Mouse (Mus musculus): Measurements from ENCODE around the gene Depdc5. TPM values are rescaled to one million over a fixed set of nuclear protein-coding genes. Genes with fewer than 3 reads are reported as not detected.
"Not testable (repeated sequence)": the region's sequence is repeated elsewhere in the genome, so short reads cannot be mapped to it uniquely, and the experiment has no call there.

Gene Depdc5
- polyA plus RNA-seq, 1 experiment from 2014 or later, result 22.2 TPM

DNA sequence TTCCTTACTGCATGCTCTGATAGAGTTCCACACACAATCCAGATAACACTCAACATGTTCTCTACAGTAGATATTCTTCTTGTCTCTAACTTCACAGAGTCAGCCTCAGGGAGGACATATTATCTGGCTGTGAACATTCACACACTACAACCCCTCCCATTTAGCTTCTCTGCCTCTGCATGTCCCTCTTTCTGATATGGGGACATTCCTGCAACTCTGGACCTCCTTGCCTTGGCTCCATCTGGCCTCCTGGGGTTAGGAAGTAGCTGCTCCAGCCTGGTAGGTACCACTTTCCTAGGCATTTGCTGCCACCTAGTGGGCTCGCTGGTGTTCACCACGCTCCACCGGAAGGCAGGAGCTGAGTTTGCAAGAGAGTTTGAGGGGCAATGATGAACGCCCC is 169.6 kb downstream of the Depdc5 start:
- Histone ChIP-seq H3K36me3 (0 out of 2 replicates have a peak, but pooled peaks cover 5% of the 10 kb centered on the region), H3K27ac (replicated peaks) (no peak overlapping the region), H3K4me3 (replicated peaks) (no peak overlapping the region), H3K9ac (no peak overlapping the region), H3K4me1 (no peaks in the 10 kb centered on the region), H3K27me3 (no peaks in the 10 kb centered on the region), H3K4me2 (replicated peaks) (no peak overlapping the region), H3K9me3 (replicated peaks) (no peaks in the 10 kb centered on the region)
- under 1% methylated on average over 4 of the region's 4 CpGs for WGBS
- 0 out of 2 replicates have a peak, but pooled peaks have one; percentile 57 for ATAC-seq (ENCODE audit: insufficient number of reproducible peaks, low FRiP score, low TSS enrichment, low read depth)

DNA sequence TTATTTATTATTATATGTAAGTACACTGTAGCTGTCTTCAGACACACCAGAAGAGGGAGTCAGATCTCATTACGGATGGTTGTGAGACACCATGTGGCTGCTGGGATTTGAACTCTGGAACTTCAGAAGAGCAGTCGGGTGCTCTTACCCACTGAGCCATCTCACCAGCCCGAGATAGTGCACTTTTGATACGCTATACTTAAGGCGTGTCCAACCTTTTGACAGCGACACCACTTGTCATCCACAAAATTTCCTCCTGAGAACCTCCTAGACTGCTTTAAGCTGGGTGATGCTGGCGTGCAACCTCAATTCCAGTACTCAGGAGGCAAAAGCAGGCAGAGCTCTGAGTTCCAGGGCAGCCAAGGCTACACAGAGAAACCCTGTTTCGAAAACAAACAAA is 170.1 kb downstream of the Depdc5 start:
- not testable (repeated sequence) for H3K4me3 ChIP-seq (replicated peaks); H3K4me2 ChIP-seq (replicated peaks); H3K9me3 ChIP-seq (replicated peaks); H3K36me3 ChIP-seq; H3K9ac ChIP-seq; H3K4me1 ChIP-seq; H3K27me3 ChIP-seq; ATAC-seq (ENCODE audit: insufficient number of reproducible peaks, low FRiP score, low TSS enrichment, low read depth); H3K27ac ChIP-seq (replicated peaks)
- WGBS, result 42% methylated on average over 8 of the region's 8 CpGs

DNA sequence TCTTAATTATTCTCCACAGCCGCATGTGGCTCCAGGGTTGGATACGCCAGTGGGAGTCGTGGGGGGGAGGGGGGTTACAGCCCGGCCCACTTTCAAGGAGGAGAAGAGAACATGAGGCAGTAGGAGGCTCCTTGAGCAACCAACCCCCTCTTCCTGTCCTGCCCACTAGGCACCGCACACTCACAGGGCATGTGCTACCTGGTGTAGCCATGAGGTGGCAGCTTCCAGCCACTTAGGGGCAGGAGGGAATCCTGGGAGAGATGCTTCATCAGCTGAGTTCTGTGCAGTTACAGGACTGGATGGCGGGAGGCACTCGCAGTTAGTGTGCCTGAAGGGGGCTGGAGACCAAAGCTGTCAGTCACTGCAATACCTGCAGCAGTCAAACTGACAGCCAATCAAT is 170.6 kb downstream of the Depdc5 start:
- Histone ChIP-seq H3K27ac (replicated peaks) (no peak overlapping the region), H3K4me2 (replicated peaks) (no peak overlapping the region), H3K36me3 (0 out of 2 replicates have a peak, but pooled peaks cover 3% of the 10 kb centered on the region), H3K27me3 (no peaks in the 10 kb centered on the region), H3K4me1 (no peaks in the 10 kb centered on the region), H3K4me3 (replicated peaks) (no peak overlapping the region), H3K9ac (no peak overlapping the region), H3K9me3 (replicated peaks) (no peaks in the 10 kb centered on the region)
- WGBS, result 14% methylated on average over 7 of the region's 7 CpGs
- no peak for ATAC-seq (ENCODE audit: insufficient number of reproducible peaks, low FRiP score, low TSS enrichment, low read depth)

DNA sequence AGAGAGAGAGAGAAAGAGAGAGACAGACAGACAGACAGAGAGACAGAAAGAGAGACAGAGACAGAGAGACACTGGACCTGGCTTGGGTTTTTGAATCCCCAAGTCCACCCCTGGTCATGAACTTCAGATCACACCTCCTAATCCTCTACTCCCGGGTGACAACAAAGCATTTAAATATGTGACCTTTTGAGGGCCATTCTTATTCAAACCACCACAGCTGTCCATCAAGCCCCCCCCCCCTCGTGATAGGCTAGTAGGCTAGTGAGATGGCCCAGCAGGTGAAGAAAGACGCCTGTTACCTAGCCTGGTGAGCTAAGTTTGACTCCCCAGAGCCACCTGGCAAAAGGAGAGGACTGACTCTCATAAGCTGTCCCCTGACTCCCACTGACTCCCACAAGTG is 171.4 kb downstream of the Depdc5 start:
- H3K4me3 ChIP-seq (replicated peaks), result no peak overlapping the region
- peaks cover 3% of the 10 kb centered on the region; the same call in 1 of the 2 replicates for H3K4me1 ChIP-seq
- ATAC-seq (ENCODE audit: insufficient number of reproducible peaks, low FRiP score, low TSS enrichment, low read depth), result no peak
- H3K27me3 ChIP-seq, result no peaks in the 10 kb centered on the region
- no peaks in the 10 kb centered on the region for H3K9me3 ChIP-seq (replicated peaks)
- no peaks in the 10 kb centered on the region for H3K36me3 ChIP-seq
- no peak overlapping the region for H3K27ac ChIP-seq (replicated peaks)
- 31% methylated on average over 3 of the region's 3 CpGs for WGBS
- no peak overlapping the region for H3K9ac ChIP-seq
- no peak overlapping the region for H3K4me2 ChIP-seq (replicated peaks)

DNA sequence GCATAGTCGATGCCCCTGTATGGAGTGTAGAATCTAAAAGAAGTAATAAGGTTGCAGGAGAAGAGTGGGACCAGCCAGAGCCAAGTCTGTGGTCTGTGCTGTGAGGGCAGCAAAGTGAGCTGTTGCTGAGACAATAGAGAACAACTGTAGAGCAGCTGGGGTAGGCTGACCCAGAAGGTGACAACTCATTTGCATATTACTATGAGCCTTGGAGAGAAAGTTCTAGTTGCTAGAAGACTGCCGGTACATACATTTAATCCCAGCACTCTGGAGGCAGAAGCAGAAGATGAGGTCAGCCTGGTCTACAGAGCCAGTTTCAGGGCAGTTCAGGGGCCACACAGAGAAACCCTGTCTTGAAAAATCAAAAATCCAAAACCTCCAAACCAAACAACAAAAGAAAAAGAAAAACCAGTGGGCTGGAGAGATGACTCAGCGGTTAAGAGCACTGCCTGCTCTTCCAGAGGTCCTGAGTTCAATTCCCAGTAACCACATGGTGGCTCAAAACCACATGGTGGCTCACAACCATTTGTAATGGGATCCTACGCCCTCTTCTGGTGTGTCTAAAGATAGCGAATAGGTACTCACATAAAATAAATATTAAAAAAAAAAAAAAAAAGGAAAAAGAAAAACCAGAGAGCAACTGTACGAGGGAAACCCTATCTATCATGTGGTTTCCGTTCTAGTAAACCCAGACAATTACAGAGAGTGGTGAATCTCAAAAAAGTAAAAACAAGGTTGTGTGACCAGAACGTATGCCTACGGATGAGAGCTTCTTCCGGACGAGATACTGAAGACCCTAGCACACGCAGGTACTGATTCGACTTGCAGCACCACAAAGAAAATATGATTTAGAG is 175.4 kb downstream of the Depdc5 start:
- 47% methylated on average over 13 of the region's 13 CpGs for WGBS
- H3K9me3 ChIP-seq (replicated peaks), result no peaks in the 10 kb centered on the region
- H3K4me1 ChIP-seq, result peaks cover 3% of the 10 kb centered on the region; the same call in 1 of the 2 replicates
- peak overlapping the region; percentile 52 for H3K4me2 ChIP-seq (replicated peaks)
- H3K4me3 ChIP-seq (replicated peaks), result peak overlapping the region; percentile 17; the same call in 1 of the 2 replicates
- no peak overlapping the region for H3K9ac ChIP-seq
- H3K27me3 ChIP-seq, result 0 out of 2 replicates have a peak, but pooled peaks cover 3% of the 10 kb centered on the region
- no peak overlapping the region for H3K27ac ChIP-seq (replicated peaks)
- ATAC-seq (ENCODE audit: insufficient number of reproducible peaks, low FRiP score, low TSS enrichment, low read depth), result no peak
- H3K36me3 ChIP-seq, result no peaks in the 10 kb centered on the region

DNA sequence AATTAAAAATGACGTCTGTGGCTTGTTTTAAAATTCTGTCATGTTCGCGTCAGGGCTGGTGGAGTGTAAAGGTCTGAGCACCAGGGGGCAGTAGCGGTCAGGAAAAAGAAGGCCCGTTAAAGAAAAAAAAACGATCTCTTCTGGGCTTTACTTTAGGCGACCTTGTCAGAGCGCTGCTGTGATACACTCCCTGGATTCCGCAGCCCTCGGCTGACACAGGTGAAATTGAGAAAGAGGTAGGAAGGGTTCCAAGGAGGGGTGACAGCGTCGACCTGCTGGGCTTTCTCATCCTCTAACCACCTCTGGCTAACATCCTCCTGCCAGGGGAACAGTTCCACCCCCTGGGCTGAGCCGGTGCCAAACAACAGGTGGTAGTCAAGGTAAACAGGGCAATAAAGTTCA is 176.0 kb downstream of the Depdc5 start:
- H3K27me3 ChIP-seq, result 0 out of 2 replicates have a peak, but pooled peaks cover 3% of the 10 kb centered on the region
- no peak overlapping the region for H3K9ac ChIP-seq
- WGBS, result 5% methylated on average over 13 of the region's 13 CpGs
- H3K4me3 ChIP-seq (replicated peaks), result peak overlapping the region; percentile 17; the same call in 1 of the 2 replicates
- peak overlapping the region; percentile 52 for H3K4me2 ChIP-seq (replicated peaks)
- H3K9me3 ChIP-seq (replicated peaks), result no peaks in the 10 kb centered on the region
- no peak overlapping the region for H3K27ac ChIP-seq (replicated peaks)
- H3K36me3 ChIP-seq, result no peaks in the 10 kb centered on the region
- ATAC-seq (ENCODE audit: insufficient number of reproducible peaks, low FRiP score, low TSS enrichment, low read depth), result no peak
- peaks cover 3% of the 10 kb centered on the region; the same call in 1 of the 2 replicates for H3K4me1 ChIP-seq

DNA sequence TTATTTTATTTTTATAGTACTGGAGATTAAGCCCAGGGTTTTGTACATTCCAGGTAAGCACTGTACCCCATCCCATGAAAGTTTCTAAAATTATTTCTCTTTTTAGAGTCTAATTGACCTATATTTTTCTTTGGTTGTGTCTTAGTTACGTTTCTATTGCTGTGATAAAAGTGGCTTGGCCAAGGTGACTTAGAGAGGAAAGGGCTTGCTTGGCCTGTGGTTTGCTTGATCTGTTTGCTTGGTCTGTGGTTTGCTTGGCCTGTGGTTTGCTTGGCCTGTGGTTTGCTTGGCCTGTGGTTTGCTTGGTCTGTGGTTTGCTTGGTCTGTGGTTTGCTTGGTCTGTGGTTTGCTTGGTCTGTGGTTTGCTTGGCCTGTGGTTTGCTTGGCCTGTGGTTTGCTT is 177.2 kb downstream of the Depdc5 start:
- H3K4me1 ChIP-seq; H3K9ac ChIP-seq; H3K4me2 ChIP-seq (replicated peaks); H3K36me3 ChIP-seq; H3K27me3 ChIP-seq; ATAC-seq (ENCODE audit: insufficient number of reproducible peaks, low FRiP score, low TSS enrichment, low read depth); H3K27ac ChIP-seq (replicated peaks); H3K9me3 ChIP-seq (replicated peaks); H3K4me3 ChIP-seq (replicated peaks): not testable (repeated sequence)
- 70% methylated on average over 1 of the region's 1 CpGs for whole genome bisulfite sequencing

DNA sequence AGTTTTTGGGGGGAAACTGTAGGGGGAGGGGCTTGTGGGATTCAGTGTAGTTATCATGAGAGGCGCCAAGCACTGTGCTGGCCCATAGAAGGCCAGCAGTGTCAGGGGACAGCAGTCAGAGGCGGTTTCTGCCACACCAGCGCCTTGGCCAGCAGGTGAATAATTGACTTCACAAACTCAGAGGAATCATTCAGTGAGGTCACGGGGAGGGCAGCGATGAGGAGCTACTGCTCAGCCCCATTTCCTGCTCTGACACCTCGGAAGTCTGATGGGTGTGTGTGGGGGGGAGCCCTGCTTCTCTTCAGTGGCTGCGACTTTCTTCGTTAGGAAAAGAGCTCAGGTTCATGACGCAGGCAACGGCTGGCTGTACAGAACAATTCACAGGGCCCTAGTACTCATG is 179.9 kb downstream of the Depdc5 start:
- ATAC-seq (ENCODE audit: insufficient number of reproducible peaks, low FRiP score, low TSS enrichment, low read depth), result no peak
- 75% methylated on average over 10 of the region's 10 CpGs for WGBS
- Histone ChIP-seq H3K4me1 (peaks cover 3% of the 10 kb centered on the region; the same call in 1 of the 2 replicates), H3K9ac (no peak overlapping the region), H3K36me3 (no peaks in the 10 kb centered on the region), H3K27ac (replicated peaks) (no peak overlapping the region), H3K4me3 (replicated peaks) (no peak overlapping the region), H3K27me3 (0 out of 2 replicates have a peak, but pooled peaks cover 3% of the 10 kb centered on the region), H3K4me2 (replicated peaks) (no peak overlapping the region), H3K9me3 (replicated peaks) (no peaks in the 10 kb centered on the region)

Other genes with a start within 250 kb of the Depdc5 start
- 59.0 and 60.9 TPM in 2 replicates for gene Pisd, start 78.1 kb upstream of the Depdc5 start, polyA plus RNA-seq (2015; fragmentation: Nextera tagmentation; extraction: Ambion mirVana)
- gene Gm20671, start 36.6 kb upstream of the Depdc5 start, polyA plus RNA-seq (2015; fragmentation: Nextera tagmentation; extraction: Ambion mirVana), result not detected in 2 replicates
- 14.4 and 16.9 TPM in 2 replicates for gene Prr14l, start 9.4 kb upstream of the Depdc5 start, polyA plus RNA-seq (2015; fragmentation: Nextera tagmentation; extraction: Ambion mirVana)
- 362 and 371 TPM in 2 replicates for gene Ywhah, start 155.1 kb downstream of the Depdc5 start, polyA plus RNA-seq (2015; fragmentation: Nextera tagmentation; extraction: Ambion mirVana)
- gene Slc5a1, start 240.5 kb downstream of the Depdc5 start, polyA plus RNA-seq (2015; fragmentation: Nextera tagmentation; extraction: Ambion mirVana), result 2.0 and 2.2 TPM in 2 replicates